Mouse (Mus musculus) olfactory bulb, adult 2 months (tissue): Measurements from ENCODE around the gene Gigyf2. TPM values are rescaled to one million over a fixed set of nuclear protein-coding genes. Genes with fewer than 3 reads are reported as not detected.

ENCODE experiments used
- H3K27ac ChIP-seq: fragments of 200-500 bp; 2 replicates; pipeline ENCODE4 v1.5.1; 2012; ENCODE audit warnings: low read depth, low read length; ENCODE audit not compliant: insufficient read depth
- H3K4me1 ChIP-seq: fragments of 200-500 bp; 2 replicates; pipeline ENCODE4 v1.6.1; 2012; ENCODE audit warnings: low read length; ENCODE audit not compliant: control insufficient read depth, insufficient read depth
- H3K4me3 ChIP-seq: fragments of 200-500 bp; 2 replicates; pipeline ENCODE4 v1.5.1; 2012; ENCODE audit warnings: mild to moderate bottlenecking, low read depth, low read length, moderate library complexity; ENCODE audit not compliant: insufficient read depth
- CTCF ChIP-seq: fragments of 200-500 bp; IDR thresholded peaks from 2 replicates; pipeline ENCODE4 v1.5.1; 2012; ENCODE audit warnings: low read depth, mild to moderate bottlenecking, low read length, moderate library complexity; ENCODE audit not compliant: insufficient read depth
- POLR2A ChIP-seq: fragments of 200-500 bp; IDR thresholded peaks from 2 replicates; pipeline ENCODE4 v1.6.1; 2012; ENCODE audit warnings: mild to moderate bottlenecking, low read depth, low read length, moderate library complexity; ENCODE audit not compliant: insufficient read depth
- whole genome bisulfite sequencing: fragments of 180-500 bp; shearing (Covaris S2); methylation state at CpG from one replicate; pipeline ENCODE4 v1.1.7; 2018; 5-methylcytosine and 5-hydroxymethylcytosine counted together
- polyA plus RNA-seq: library from polyadenylated mRNA; stranded (reverse); fragments of >200 nt; gene quantifications from 2 replicates; pipeline ENCODE4 v1.2.4, GENCODE M21; 2012; ENCODE audit warnings: low replicate concordance; ENCODE audit not compliant: missing spikeins, insufficient read depth, insufficient read length

Gene Gigyf2
- polyA plus RNA-seq, 1 experiment = 228 TPM

DNA sequence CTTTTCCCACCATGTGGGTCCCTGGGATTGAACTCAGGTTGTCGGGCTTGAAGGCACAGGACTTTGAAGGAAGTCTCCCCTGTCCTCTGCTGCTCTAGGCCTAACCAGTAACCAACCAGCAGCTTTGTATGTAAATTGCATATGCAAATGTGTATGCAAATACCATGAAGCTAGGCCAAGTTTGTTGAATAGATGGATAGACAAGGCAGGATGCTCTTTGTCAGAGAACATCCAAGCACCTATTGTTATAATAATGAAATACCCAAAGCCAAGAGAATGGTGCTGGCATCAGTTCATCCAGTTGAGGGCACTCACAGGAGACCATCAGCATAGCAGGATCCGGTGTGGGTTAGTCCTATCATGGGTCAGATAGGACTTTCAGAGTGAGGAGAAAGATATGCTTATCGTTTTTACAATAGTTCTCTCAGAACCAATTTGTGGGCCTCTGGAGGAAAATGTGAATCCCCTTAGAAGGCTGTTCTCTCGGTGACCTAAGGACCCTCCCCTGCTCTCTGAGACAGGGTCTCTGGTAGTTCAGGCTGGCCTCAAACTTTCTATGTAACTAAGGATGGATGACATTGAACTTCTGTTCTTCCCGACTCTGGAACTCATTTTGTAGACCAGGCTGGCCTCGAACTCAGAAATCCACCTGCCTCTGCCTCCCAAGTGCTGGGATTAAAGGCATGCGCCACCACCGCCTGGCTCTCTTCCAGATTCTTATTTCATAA lies 12.8 kb upstream of the Gigyf2 start:
- Histone ChIP-seq H3K4me1 (no peaks in the 10 kb centered on the region), H3K27ac (no peak overlapping the region), H3K4me3 (no peak overlapping the region)
- 88% methylated on average over 8 of the region's 8 CpGs for WGBS
- TF ChIP-seq CTCF (no peak), POLR2A (no peak)

DNA sequence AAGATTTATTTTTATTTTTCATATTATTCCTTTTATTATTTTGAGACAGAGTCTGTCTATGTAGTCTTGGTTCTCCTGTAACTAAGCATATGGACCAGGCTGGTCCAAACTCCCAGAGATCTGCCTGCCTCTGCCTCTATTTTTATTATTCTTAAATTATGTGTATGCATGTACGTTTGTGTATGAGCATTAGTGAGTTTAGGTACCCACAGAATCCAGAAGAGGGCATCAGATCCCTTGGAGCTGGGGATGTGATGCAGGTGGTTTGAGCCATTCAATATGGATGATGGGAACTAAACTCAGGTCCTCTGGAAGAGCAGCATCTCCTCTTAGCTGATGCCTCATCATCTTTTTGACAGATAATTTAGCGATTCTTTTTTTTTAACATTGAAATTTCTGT lies 11.4 kb upstream of the Gigyf2 start:
- TF ChIP-seq CTCF = no peak
- no peak for TF ChIP-seq POLR2A
- H3K4me1 ChIP-seq = no peaks in the 10 kb centered on the region
- H3K27ac ChIP-seq = no peak overlapping the region
- WGBS = 93% methylated on average over 2 of the region's 2 CpGs
- H3K4me3 ChIP-seq = no peak overlapping the region

DNA sequence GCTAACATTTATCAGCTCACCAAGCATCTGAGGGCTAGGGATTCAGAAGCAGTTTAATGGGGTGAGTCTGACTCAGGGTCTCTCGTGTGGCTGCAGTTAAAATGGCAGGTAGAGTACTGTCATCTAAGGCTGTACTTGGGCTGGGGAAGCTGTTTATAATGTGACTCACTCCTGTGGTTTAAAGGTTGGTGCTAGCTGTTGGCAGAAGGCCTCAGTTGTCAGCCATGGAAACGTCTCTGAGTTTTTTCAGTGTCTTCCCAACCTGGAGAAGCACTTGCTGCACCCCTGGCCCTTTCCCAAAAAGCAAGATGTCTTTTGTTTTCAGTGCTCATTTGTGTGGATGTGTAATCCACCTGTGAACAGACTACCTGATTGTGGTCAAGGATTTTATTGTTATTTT lies 10.9 kb upstream of the Gigyf2 start:
- Histone ChIP-seq H3K4me1 (no peaks in the 10 kb centered on the region), H3K4me3 (no peak overlapping the region), H3K27ac (no peak overlapping the region)
- TF ChIP-seq CTCF (no peak), POLR2A (no peak)
- 72% methylated on average over 2 of the region's 2 CpGs for WGBS

DNA sequence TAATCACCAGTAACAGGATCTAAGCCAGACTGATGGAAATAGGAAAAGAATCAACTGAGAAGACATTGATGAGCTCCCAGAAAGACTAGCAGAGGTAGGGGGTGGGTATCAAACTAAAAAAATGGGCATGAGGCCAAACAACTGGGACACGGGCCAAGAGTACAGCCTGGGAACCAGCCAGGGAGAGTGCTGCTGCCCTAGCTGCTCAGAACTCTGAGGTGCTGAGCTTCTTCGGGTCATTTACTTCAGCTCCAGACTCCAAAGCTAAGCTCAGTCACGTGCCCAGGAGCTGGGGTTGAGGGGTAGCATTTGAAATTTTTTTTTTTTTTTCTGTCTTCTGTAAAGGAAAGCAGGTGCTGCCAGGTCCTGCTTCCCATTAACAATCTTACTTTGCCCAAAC lies 10.1 kb upstream of the Gigyf2 start:
- WGBS = 24% methylated on average over 3 of the region's 3 CpGs
- no peak for TF ChIP-seq CTCF
- TF ChIP-seq POLR2A = no peak
- H3K4me3 ChIP-seq = no peak overlapping the region
- no peaks in the 10 kb centered on the region for H3K4me1 ChIP-seq
- no peak overlapping the region for H3K27ac ChIP-seq

DNA sequence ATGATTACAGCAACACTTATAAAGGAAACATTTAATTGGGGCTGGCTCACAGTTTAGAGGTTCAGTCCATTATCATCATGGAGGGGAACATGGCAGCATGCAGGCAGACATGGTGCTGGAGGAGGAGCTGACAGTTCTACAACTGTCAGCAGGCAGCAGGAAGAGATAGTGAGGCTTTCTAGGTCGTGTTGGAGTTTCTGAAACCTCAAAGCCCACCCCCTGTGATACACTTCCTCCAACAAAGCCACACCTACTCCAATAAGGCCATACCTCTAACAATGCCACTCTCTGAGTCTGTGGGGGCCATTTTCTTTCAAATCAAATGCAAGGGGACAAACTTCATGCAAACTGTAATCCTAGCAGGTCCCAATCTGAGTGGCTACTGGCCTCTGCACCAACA lies 5.7 kb upstream of the Gigyf2 start:
- no peak overlapping the region for H3K27ac ChIP-seq
- TF ChIP-seq CTCF = no peak
- 0% methylated on average over 1 of the region's 1 CpGs for WGBS
- H3K4me1 ChIP-seq = no peaks in the 10 kb centered on the region
- no peak overlapping the region for H3K4me3 ChIP-seq

DNA sequence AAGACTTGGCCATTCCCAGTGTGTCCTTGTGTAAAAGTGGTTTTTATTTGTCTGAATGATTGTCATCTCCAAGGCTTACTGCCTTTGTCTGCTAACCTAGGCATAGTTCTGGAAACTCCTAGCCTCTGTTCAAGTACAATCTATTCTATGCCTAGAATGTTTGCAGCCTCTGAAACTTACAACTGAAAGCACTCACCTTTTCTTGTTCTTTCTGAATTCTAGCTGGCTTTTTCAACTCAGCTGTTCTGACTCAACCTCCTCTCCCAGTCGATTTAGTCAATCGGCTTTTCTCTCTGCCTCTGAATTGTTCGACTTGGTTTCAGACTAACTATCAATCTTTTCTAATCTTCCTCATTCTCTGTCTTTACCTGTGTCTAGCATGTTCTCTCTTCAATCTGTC lies 4.0 kb upstream of the Gigyf2 start:
- 88% methylated on average over 3 of the region's 3 CpGs for WGBS
- Histone ChIP-seq H3K27ac (no peak overlapping the region), H3K4me3 (no peak overlapping the region), H3K4me1 (no peaks in the 10 kb centered on the region)
- TF ChIP-seq CTCF (no peak), POLR2A (no peak)

DNA sequence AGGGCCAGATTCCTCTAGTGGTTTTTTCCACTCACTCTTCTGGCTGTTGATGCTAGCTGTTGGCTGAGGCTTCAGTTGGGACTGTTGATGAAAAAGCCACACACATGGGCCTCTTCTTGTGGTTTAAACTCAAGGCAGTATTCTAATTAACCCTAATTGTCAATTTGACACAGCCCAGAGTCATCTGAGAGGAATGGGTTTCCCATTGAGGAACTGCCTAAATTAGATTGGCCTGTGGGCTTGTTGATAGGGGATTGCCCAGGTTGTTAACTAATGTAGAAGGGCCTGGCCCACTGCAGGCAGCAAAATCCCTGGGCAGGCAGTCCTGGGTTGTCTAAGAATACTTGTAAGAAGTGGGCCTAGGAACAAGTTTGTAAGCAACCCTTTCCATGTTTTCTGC lies 2.1 kb upstream of the Gigyf2 start:
- no peak overlapping the region for H3K4me3 ChIP-seq
- H3K4me1 ChIP-seq = no peaks in the 10 kb centered on the region
- no peak overlapping the region for H3K27ac ChIP-seq
- TF ChIP-seq CTCF = no peak
- TF ChIP-seq POLR2A = no peak

DNA sequence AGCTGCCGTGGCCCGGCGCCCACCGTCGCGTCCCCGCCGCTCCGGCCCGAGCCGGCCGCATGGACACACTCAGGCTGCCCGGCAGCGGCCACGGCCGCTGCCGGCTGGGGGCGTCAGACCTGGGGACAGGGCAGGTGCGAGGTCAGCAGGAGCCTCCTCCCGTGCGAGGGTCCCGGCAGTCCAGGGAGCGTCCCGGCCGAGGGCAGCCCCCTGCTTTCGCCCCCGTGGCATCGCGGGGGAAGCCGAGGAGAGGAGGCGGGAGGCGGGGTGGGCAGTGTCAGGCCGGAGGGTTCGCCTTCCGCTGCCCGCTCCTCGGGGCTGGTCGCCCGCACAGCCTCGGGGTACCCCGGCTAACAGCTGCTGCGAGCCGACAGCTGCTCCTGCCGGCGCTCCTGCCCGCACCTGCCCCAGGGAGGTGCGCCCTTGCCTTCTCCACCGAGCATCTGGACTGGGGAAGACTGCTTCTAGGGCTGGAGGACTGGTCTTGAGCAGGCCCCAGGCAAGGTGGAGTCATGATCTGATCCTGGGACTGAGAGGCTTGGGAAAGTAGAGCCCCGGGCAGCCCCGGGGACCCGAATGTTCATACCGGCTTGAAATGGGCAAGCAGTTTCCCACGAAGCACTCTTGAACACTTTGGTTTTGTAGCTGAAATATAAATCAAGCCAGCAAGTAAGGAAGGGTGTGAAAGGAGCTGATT lies 515 bp downstream of the Gigyf2 start:
- H3K27ac ChIP-seq = peak overlapping the region; percentile 50
- no peaks in the 10 kb centered on the region for H3K4me1 ChIP-seq
- H3K4me3 ChIP-seq = peak overlapping the region; percentile 99
- TF ChIP-seq CTCF (no peak), POLR2A (no peak)
- WGBS = under 1% methylated on average over 50 of the region's 53 CpGs

DNA sequence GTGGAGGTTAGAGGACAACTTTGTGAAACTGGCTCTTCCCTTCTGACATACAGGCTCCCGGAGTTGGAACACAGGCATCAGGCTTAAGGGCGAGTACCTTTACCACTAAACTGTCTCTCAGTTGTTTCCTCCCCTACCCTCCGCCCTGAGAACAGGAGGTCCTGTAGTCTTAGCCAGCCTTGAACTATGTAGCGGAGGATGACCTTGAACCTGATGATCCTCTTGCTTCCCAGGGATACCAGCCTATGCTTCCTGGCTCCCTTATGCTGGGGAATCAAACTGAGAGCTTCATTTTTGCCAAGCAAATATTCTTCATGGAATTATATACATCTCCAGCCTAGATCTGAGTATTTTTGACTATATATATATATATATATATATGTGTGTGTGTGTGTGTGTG lies 5.0 kb downstream of the Gigyf2 start:
- Histone ChIP-seq H3K4me1 (no peaks in the 10 kb centered on the region), H3K4me3 (no peak overlapping the region), H3K27ac (no peak overlapping the region)
- WGBS = 95% methylated on average over 4 of the region's 4 CpGs
- TF ChIP-seq CTCF = no peak
- no peak for TF ChIP-seq POLR2A

DNA sequence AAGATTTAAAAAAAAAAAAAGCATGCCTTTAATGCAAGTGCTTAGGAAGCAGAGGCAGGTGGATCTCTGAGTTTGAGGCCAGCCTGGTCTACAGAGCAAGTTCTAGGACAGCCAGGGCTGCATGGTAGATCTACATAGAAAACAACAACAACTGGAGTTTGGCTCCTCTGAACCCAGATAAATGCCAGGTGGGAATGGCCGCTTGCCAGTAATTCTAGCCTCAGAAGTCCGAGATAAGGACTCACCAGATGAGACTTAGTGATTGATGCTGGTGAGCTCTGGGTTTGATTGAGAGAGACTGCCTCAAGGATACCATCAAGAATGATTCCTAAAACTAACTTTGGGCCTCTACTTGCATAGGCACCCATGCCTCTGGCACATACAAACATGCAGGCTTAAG lies 23.8 kb downstream of the Gigyf2 start:
- TF ChIP-seq POLR2A (no peak), CTCF (no peak)
- Histone ChIP-seq H3K4me3 (no peak overlapping the region), H3K4me1 (no peaks in the 10 kb centered on the region), H3K27ac (no peak overlapping the region)
- WGBS = 89% methylated on average over 2 of the region's 2 CpGs
